Mouse (Mus musculus) spleen, adult 2 months (tissue): ENCODE results near the gene Psmc1. TPM values are rescaled to one million over a fixed set of nuclear protein-coding genes. Genes with fewer than 3 reads are reported as not detected.

Source experiments
- DNase-seq, 2 experiments: peaks; one replicate each; pipeline versions ENCODE4 v3.0.0 to v3.0.0-alpha.2; 2012 to 2021; ENCODE audit warnings: low spot score in 2 of 2, low read depth in 1 of 2
- H3K27ac ChIP-seq: fragments of 200-500 bp; 2 replicates; pipeline ENCODE4 v1.5.1; 2012; ENCODE audit warnings: low read length, inconsistent platforms; ENCODE audit not compliant: insufficient read depth
- H3K27me3 ChIP-seq: fragments of 200-500 bp; 2 replicates; pipeline ENCODE4 v1.6.1; 2012; ENCODE audit warnings: mild to moderate bottlenecking, moderate library complexity, low read length, inconsistent platforms; ENCODE audit not compliant: control insufficient read depth, insufficient read depth
- H3K36me3 ChIP-seq: fragments of 200-500 bp; 2 replicates; pipeline ENCODE4 v1.6.1; 2012; ENCODE audit warnings: mild to moderate bottlenecking, low read length, inconsistent platforms; ENCODE audit not compliant: control insufficient read depth, insufficient read depth
- H3K4me1 ChIP-seq: fragments of 200-500 bp; 2 replicates; pipeline ENCODE4 v1.6.1; 2011; ENCODE audit warnings: inconsistent platforms; ENCODE audit not compliant: control insufficient read depth, insufficient read depth, insufficient read length
- H3K4me3 ChIP-seq: fragments of 200-500 bp; 2 replicates; pipeline ENCODE4 v1.5.1; 2011; ENCODE audit warnings: mild to moderate bottlenecking, inconsistent platforms; ENCODE audit not compliant: insufficient read depth, insufficient read length; ENCODE audit errors: extremely low read depth
- CTCF ChIP-seq: fragments of 200-500 bp; IDR thresholded peaks from 2 replicates; pipeline ENCODE4 v1.5.1; 2011; ENCODE audit warnings: mild to moderate bottlenecking, inconsistent platforms; ENCODE audit not compliant: insufficient read depth, insufficient read length, insufficient replicate concordance; ENCODE audit errors: extremely low read depth
- POLR2A ChIP-seq: fragments of 200-500 bp; IDR thresholded peaks from 2 replicates; pipeline ENCODE4 v1.6.1; 2011; ENCODE audit warnings: low read depth, low read length, inconsistent platforms
- WGBS: fragments of 180-500 bp; shearing (Covaris S2); methylation state at CpG from one replicate; pipeline ENCODE4 v1.1.7; 2018; 5-methylcytosine and 5-hydroxymethylcytosine counted together
- polyA plus RNA-seq: library from polyadenylated mRNA; depleted of rRNA; stranded (reverse); fragments of >200 nt; gene quantifications from 2 replicates; pipeline ENCODE4 v1.2.3, GENCODE M21; 2012

The Psmc1 gene
- polyA plus RNA-seq, 1 experiment: 17.7 TPM

- Histone ChIP-seq H3K4me3 (no peak overlapping the region), H3K36me3 (no peaks in the 10 kb centered on the region), H3K27ac (no peak overlapping the region), H3K4me1 (no peaks in the 10 kb centered on the region), H3K27me3 (no peaks in the 10 kb centered on the region)
- DNase-seq: no peak
- 79% methylated on average over 3 of the region's 3 CpGs for WGBS
- no peak for TF ChIP-seq CTCF
Observed at GRCm38 (mm10) chr12:100100707-100101030, 9.3 kb upstream of the Psmc1 start.

GRCm38 (mm10) chr12:100101651-100102050 is 8.3 kb upstream of the Psmc1 start:
- TF ChIP-seq POLR2A (no peak), CTCF (no peak)
- no peaks in the 10 kb centered on the region for H3K36me3 ChIP-seq
- H3K27ac ChIP-seq: no peak overlapping the region
- no peak overlapping the region for H3K4me3 ChIP-seq
- DNase-seq: no peak
- H3K27me3 ChIP-seq: no peaks in the 10 kb centered on the region
- WGBS: 82% methylated on average over 3 of the region's 3 CpGs
- no peaks in the 10 kb centered on the region for H3K4me1 ChIP-seq

- Histone ChIP-seq H3K27me3 (no peaks in the 10 kb centered on the region), H3K36me3 (no peaks in the 10 kb centered on the region), H3K4me1 (peaks cover 2% of the 10 kb centered on the region; the same call in 1 of the 2 replicates), H3K4me3 (no peak overlapping the region), H3K27ac (no peak overlapping the region)
- 88% methylated on average over 5 of the region's 5 CpGs for WGBS
- no peak for DNase-seq
- no peak for TF ChIP-seq CTCF
- no peak for TF ChIP-seq POLR2A
Observed at GRCm38 (mm10) chr12:100104530-100104929, 5.4 kb upstream of the Psmc1 start.

- Histone ChIP-seq H3K36me3 (no peaks in the 10 kb centered on the region), H3K27me3 (no peaks in the 10 kb centered on the region), H3K4me3 (no peak overlapping the region), H3K4me1 (peaks cover 5% of the 10 kb centered on the region; the same call in 1 of the 2 replicates), H3K27ac (no peak overlapping the region)
- TF ChIP-seq POLR2A (no peak), CTCF (peak; percentile 64; the same call in 1 of the 2 replicates)
- peak; percentile 73 to 76 for DNase-seq
- 12% methylated on average over 20 of the region's 20 CpGs for WGBS
Observed at GRCm38 (mm10) chr12:100106275-100106895, 3.6 kb upstream of the Psmc1 start.

GRCm38 (mm10) chr12:100107436-100107835 is 2.5 kb upstream of the Psmc1 start:
- no peak for DNase-seq
- H3K36me3 ChIP-seq: 0 out of 2 replicates have a peak, but pooled peaks cover 1% of the 10 kb centered on the region
- WGBS: 57% methylated on average over 4 of the region's 4 CpGs
- no peak overlapping the region for H3K4me3 ChIP-seq
- TF ChIP-seq CTCF: no peak
- no peak for TF ChIP-seq POLR2A
- no peaks in the 10 kb centered on the region for H3K27me3 ChIP-seq
- peaks cover 7% of the 10 kb centered on the region; the same call in 1 of the 2 replicates for H3K4me1 ChIP-seq
- H3K27ac ChIP-seq: no peak overlapping the region

GRCm38 (mm10) chr12:100115982-100116381 is 6.0 kb downstream of the Psmc1 start:
- H3K4me3 ChIP-seq: no peak overlapping the region
- H3K27ac ChIP-seq: no peak overlapping the region
- peaks cover 63% of the 10 kb centered on the region for H3K36me3 ChIP-seq
- 80% methylated on average over 5 of the region's 5 CpGs for WGBS
- H3K4me1 ChIP-seq: peaks cover 4% of the 10 kb centered on the region; the same call in 1 of the 2 replicates
- TF ChIP-seq POLR2A (no peak), CTCF (no peak)
- DNase-seq: no peak
- no peaks in the 10 kb centered on the region for H3K27me3 ChIP-seq

- WGBS: 90% methylated on average over 7 of the region's 7 CpGs
Observed at GRCm38 (mm10) chr12:100122921-100123381, 13.0 kb downstream of the Psmc1 start.

More at GRCm38 (mm10) chr12:100122921-100123381, 13.0 kb downstream of the Psmc1 start:
- no peak for DNase-seq
- TF ChIP-seq POLR2A: no peak
- TF ChIP-seq CTCF: no peak
- H3K27ac ChIP-seq: no peak overlapping the region
- H3K4me3 ChIP-seq: no peak overlapping the region
- H3K36me3 ChIP-seq: peaks cover 62% of the 10 kb centered on the region
- H3K27me3 ChIP-seq: no peaks in the 10 kb centered on the region
- no peaks in the 10 kb centered on the region for H3K4me1 ChIP-seq
